Mouse (Mus musculus): ENCODE results near the gene Pla2g16. TPM values are rescaled to one million over a fixed set of nuclear protein-coding genes. Genes with fewer than 3 reads are reported as not detected.
A peak's percentile ranks its signal among the peaks of the same experiment; 100 is the strongest.

The Pla2g16 gene
- polyA plus RNA-seq (2015; fragmentation: Nextera tagmentation; extraction: Ambion mirVana) = 3.3 and 4.5 TPM in 2 replicates

DNA sequence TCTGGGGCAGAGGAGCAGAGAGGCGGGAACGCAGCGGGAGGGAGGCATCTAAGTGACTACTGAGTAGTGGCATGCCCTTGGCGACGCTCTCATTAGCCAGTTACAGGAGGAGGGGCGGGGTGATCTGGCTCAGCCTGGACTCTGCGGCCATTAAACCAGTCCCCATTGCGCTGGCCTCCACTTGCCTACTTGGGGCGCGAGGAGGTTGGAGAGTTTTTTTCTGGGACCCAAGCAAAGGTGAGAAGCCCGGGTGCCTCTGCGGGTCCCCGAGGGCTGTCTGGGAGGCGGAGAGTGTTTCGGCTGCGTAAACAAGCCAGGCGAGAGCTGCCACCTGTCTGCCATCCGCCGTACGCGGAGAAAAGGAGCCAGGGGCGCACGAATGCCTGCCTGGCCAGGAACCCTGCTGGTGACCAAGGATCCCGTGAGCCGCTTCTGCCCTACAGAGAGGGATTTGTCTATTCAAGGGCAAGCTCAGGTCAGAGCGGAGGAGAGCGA, at the start of gene Pla2g16:
Gene Pla2g16, plus strand, starts transcription at position 132 of the 495 bp plus-strand sequence.
- WGBS = under 1% methylated on average over 27 of the region's 27 CpGs
- H3K9me3 ChIP-seq (ENCODE audit: control insufficient read depth, low read length) = no peaks in the 10 kb centered on the region
- no peaks in the 10 kb centered on the region for H3K27me3 ChIP-seq (replicated peaks; ENCODE audit: control insufficient read depth, insufficient read depth, low read length)
- H3K36me3 ChIP-seq (ENCODE audit: control insufficient read depth, insufficient read depth) = no peaks in the 10 kb centered on the region
- H3K4me1 ChIP-seq (replicated peaks; ENCODE audit: control insufficient read depth, insufficient read depth, low read length) = peaks cover 10% of the 10 kb centered on the region
- ATAC-seq = peak; percentile 66
- H3K4me2 ChIP-seq (ENCODE audit: low read length) = peak within 1 kb of the TSS; percentile 47
- peak within 1 kb of the TSS; percentile 14; the same call in 1 of the 2 replicates for H3K9ac ChIP-seq (replicated peaks; ENCODE audit: low read depth, low read length)
- H3K4me3 ChIP-seq (replicated peaks; ENCODE audit: low read length) = peak within 1 kb of the TSS; percentile 36
- H3K27ac ChIP-seq (ENCODE audit: low read length) = no peak within 1 kb of the TSS

DNA sequence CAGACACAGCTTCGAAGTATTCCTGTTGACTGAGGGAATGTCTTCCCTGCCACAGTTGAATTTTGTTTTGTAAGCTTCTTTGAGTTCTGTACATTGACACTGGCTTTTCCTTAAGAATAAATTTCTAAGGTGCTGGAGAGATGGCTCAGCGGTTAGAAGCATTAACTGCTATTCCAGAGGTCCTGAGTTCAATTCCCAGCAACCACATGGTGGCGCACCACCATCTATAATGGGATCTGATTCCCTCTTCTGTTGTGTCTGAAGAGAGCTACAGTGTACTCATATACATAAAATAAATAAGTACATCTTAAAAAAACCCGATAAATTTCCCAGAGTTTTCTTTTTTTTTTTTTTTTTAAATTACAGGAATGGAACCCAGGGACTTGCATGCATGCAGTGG, 49.2 kb upstream of the Pla2g16 start:
- Histone ChIP-seq H3K9me3 (ENCODE audit: control insufficient read depth, low read length) (no peaks in the 10 kb centered on the region), H3K27ac (ENCODE audit: low read length) (no peak overlapping the region), H3K4me1 (replicated peaks; ENCODE audit: control insufficient read depth, insufficient read depth, low read length) (no peaks in the 10 kb centered on the region), H3K4me3 (replicated peaks; ENCODE audit: low read length) (no peak overlapping the region), H3K36me3 (ENCODE audit: control insufficient read depth, insufficient read depth) (peaks cover 7% of the 10 kb centered on the region), H3K9ac (replicated peaks; ENCODE audit: low read depth, low read length) (no peak overlapping the region), H3K27me3 (replicated peaks; ENCODE audit: control insufficient read depth, insufficient read depth, low read length) (no peaks in the 10 kb centered on the region), H3K4me2 (ENCODE audit: low read length) (no peak overlapping the region)
- WGBS = 83% methylated on average over 4 of the region's 4 CpGs
- no peak for ATAC-seq

- Histone ChIP-seq H3K9ac (replicated peaks; ENCODE audit: low read depth, low read length) (no peak overlapping the region), H3K4me3 (replicated peaks; ENCODE audit: low read length) (no peak overlapping the region), H3K4me1 (replicated peaks; ENCODE audit: control insufficient read depth, insufficient read depth, low read length) (no peaks in the 10 kb centered on the region), H3K9me3 (ENCODE audit: control insufficient read depth, low read length) (no peaks in the 10 kb centered on the region), H3K27me3 (replicated peaks; ENCODE audit: control insufficient read depth, insufficient read depth, low read length) (no peaks in the 10 kb centered on the region), H3K27ac (ENCODE audit: low read length) (no peak overlapping the region), H3K4me2 (ENCODE audit: low read length) (no peak overlapping the region), H3K36me3 (ENCODE audit: control insufficient read depth, insufficient read depth) (peaks cover 9% of the 10 kb centered on the region)
- ATAC-seq = no peak
- WGBS = 75% methylated on average over 1 of the region's 1 CpGs
Observed at GRCm38 (mm10) chr19:7516437-7516836, 40.8 kb upstream of the Pla2g16 start.

GRCm38 (mm10) chr19:7521619-7522018, 35.6 kb upstream of the Pla2g16 start:
- no peak for ATAC-seq
- no peak overlapping the region for H3K4me3 ChIP-seq (replicated peaks; ENCODE audit: low read length)
- H3K27ac ChIP-seq (ENCODE audit: low read length) = no peak overlapping the region
- H3K27me3 ChIP-seq (replicated peaks; ENCODE audit: control insufficient read depth, insufficient read depth, low read length) = no peaks in the 10 kb centered on the region
- H3K36me3 ChIP-seq (ENCODE audit: control insufficient read depth, insufficient read depth) = peaks cover 22% of the 10 kb centered on the region
- no peak overlapping the region for H3K4me2 ChIP-seq (ENCODE audit: low read length)
- 97% methylated on average over 3 of the region's 3 CpGs for WGBS
- H3K4me1 ChIP-seq (replicated peaks; ENCODE audit: control insufficient read depth, insufficient read depth, low read length) = no peaks in the 10 kb centered on the region
- H3K9me3 ChIP-seq (ENCODE audit: control insufficient read depth, low read length) = no peaks in the 10 kb centered on the region
- no peak overlapping the region for H3K9ac ChIP-seq (replicated peaks; ENCODE audit: low read depth, low read length)

DNA sequence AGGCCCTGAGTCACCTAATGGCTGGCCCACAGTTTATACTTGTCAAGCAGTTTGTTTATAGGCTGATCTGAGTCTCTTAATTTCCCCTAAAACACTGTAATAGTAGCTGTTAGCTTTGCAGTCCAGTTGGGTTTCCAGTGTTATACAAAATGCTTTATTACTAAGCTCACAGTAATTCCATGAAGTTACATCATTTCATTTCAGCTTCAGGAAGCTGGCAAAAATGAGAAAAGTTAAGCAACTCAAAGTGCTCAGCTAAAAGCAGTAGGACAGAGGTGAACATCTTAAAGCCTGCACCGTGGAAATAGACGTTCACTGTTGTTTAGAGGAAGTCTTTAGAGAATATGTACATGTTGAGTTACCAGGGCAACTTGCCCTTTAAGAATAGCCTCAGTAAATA, 34.4 kb upstream of the Pla2g16 start:
- Histone ChIP-seq H3K36me3 (ENCODE audit: control insufficient read depth, insufficient read depth) (peaks cover 20% of the 10 kb centered on the region), H3K9ac (replicated peaks; ENCODE audit: low read depth, low read length) (no peak overlapping the region), H3K27me3 (replicated peaks; ENCODE audit: control insufficient read depth, insufficient read depth, low read length) (no peaks in the 10 kb centered on the region), H3K4me3 (replicated peaks; ENCODE audit: low read length) (no peak overlapping the region), H3K4me1 (replicated peaks; ENCODE audit: control insufficient read depth, insufficient read depth, low read length) (no peaks in the 10 kb centered on the region), H3K27ac (ENCODE audit: low read length) (no peak overlapping the region), H3K9me3 (ENCODE audit: control insufficient read depth, low read length) (no peaks in the 10 kb centered on the region), H3K4me2 (ENCODE audit: low read length) (no peak overlapping the region)
- ATAC-seq = no peak
- 95% methylated on average over 2 of the region's 2 CpGs for WGBS

- no peak overlapping the region for H3K4me2 ChIP-seq (ENCODE audit: low read length)
- no peak overlapping the region for H3K9ac ChIP-seq (replicated peaks; ENCODE audit: low read depth, low read length)
- H3K9me3 ChIP-seq (ENCODE audit: control insufficient read depth, low read length) = no peaks in the 10 kb centered on the region
- peaks cover 19% of the 10 kb centered on the region for H3K36me3 ChIP-seq (ENCODE audit: control insufficient read depth, insufficient read depth)
- no peak overlapping the region for H3K27ac ChIP-seq (ENCODE audit: low read length)
- no peak for ATAC-seq
- H3K4me1 ChIP-seq (replicated peaks; ENCODE audit: control insufficient read depth, insufficient read depth, low read length) = no peaks in the 10 kb centered on the region
- H3K4me3 ChIP-seq (replicated peaks; ENCODE audit: low read length) = no peak overlapping the region
- 100% methylated on average over 1 of the region's 1 CpGs for WGBS
- no peaks in the 10 kb centered on the region for H3K27me3 ChIP-seq (replicated peaks; ENCODE audit: control insufficient read depth, insufficient read depth, low read length)
Observed at GRCm38 (mm10) chr19:7523292-7523691, 34.0 kb upstream of the Pla2g16 start.

- Histone ChIP-seq H3K27ac (ENCODE audit: low read length) (no peak overlapping the region), H3K27me3 (replicated peaks; ENCODE audit: control insufficient read depth, insufficient read depth, low read length) (no peaks in the 10 kb centered on the region), H3K4me1 (replicated peaks; ENCODE audit: control insufficient read depth, insufficient read depth, low read length) (no peaks in the 10 kb centered on the region), H3K36me3 (ENCODE audit: control insufficient read depth, insufficient read depth) (peaks cover 19% of the 10 kb centered on the region), H3K4me3 (replicated peaks; ENCODE audit: low read length) (no peak overlapping the region), H3K9ac (replicated peaks; ENCODE audit: low read depth, low read length) (no peak overlapping the region), H3K9me3 (ENCODE audit: control insufficient read depth, low read length) (no peaks in the 10 kb centered on the region), H3K4me2 (ENCODE audit: low read length) (no peak overlapping the region)
- no peak for ATAC-seq
Observed at GRCm38 (mm10) chr19:7523781-7524180, 33.5 kb upstream of the Pla2g16 start.

DNA sequence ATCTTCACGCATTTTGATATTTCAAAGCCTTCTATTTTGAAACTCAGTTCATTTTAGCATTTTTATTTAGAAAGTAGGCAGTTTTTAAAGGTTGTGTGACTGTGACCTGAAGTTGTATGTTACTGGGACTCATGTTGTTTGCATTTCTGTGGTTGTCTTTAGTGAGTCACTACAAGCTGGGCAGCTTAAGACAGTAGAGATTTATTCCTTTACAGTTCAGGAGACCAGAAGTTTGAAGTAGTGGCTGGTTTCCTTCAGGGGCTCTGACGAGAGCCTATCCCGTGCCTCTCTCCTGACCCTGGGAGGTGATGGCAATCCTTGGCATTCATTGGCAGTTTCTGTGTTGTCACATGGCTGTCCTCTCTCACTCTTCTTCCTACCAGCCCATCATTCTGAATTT, 32.4 kb upstream of the Pla2g16 start:
- ATAC-seq = no peak
- Histone ChIP-seq H3K9me3 (ENCODE audit: control insufficient read depth, low read length) (no peaks in the 10 kb centered on the region), H3K9ac (replicated peaks; ENCODE audit: low read depth, low read length) (no peak overlapping the region), H3K36me3 (ENCODE audit: control insufficient read depth, insufficient read depth) (peaks cover 22% of the 10 kb centered on the region), H3K4me2 (ENCODE audit: low read length) (no peak overlapping the region), H3K27ac (ENCODE audit: low read length) (no peak overlapping the region), H3K4me3 (replicated peaks; ENCODE audit: low read length) (no peak overlapping the region), H3K4me1 (replicated peaks; ENCODE audit: control insufficient read depth, insufficient read depth, low read length) (no peaks in the 10 kb centered on the region), H3K27me3 (replicated peaks; ENCODE audit: control insufficient read depth, insufficient read depth, low read length) (no peaks in the 10 kb centered on the region)
- 88% methylated on average over 3 of the region's 3 CpGs for WGBS

DNA sequence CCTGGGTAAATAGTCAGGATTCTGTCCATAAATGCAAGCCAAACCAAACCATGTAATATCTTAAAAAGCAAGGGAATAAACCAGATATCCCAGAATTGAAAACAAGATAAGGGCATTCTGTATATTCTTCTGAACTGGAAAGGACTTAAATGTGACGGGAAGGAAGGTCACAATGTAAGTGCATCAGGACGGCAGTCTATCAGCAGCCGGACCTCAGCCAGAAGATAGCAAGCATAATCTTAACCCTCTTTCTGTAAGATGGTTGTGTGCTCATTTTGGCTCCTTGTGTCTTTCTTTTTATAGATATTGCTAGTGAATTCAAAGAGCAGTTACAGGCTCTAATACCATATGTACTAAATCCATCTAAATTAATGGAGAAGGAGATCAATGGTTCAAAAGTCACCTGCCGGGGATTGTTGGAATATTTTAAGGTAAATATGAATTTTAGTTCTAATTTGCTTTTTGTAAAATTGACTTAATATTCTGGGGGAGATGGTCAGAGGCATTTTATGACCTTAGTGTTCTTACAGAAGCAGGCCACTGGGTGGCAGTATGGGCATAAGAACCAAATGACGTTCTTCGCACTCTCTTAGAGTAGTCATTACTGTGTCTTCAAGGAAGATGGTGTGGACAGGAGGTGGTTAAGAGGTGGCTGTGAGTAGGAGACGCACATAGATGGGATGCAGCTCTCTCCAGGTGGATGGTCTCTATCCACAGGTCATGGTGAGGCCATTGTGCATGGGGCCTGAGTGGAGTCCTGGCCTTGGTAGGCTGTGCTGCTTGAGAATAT, 28.4 kb upstream of the Pla2g16 start:
- Histone ChIP-seq H3K4me2 (ENCODE audit: low read length) (no peak overlapping the region), H3K27ac (ENCODE audit: low read length) (no peak overlapping the region), H3K27me3 (replicated peaks; ENCODE audit: control insufficient read depth, insufficient read depth, low read length) (no peaks in the 10 kb centered on the region), H3K36me3 (ENCODE audit: control insufficient read depth, insufficient read depth) (peaks cover 11% of the 10 kb centered on the region), H3K9me3 (ENCODE audit: control insufficient read depth, low read length) (no peaks in the 10 kb centered on the region), H3K4me1 (replicated peaks; ENCODE audit: control insufficient read depth, insufficient read depth, low read length) (no peaks in the 10 kb centered on the region), H3K4me3 (replicated peaks; ENCODE audit: low read length) (no peak overlapping the region), H3K9ac (replicated peaks; ENCODE audit: low read depth, low read length) (no peak overlapping the region)
- peak; percentile 76; the same call in 1 of the 2 replicates for ATAC-seq
- WGBS = 55% methylated on average over 7 of the region's 7 CpGs
